Mouse (Mus musculus): ENCODE results near the gene Lamtor3. TPM values are rescaled to one million over a fixed set of nuclear protein-coding genes. Genes with fewer than 3 reads are reported as not detected.
"Not testable (repeated sequence)": the region's sequence is repeated elsewhere in the genome, so short reads cannot be mapped to it uniquely, and the experiment has no call there.

Lamtor3 gene
- polyA plus RNA-seq, 1 experiment = 48.7 TPM

DNA sequence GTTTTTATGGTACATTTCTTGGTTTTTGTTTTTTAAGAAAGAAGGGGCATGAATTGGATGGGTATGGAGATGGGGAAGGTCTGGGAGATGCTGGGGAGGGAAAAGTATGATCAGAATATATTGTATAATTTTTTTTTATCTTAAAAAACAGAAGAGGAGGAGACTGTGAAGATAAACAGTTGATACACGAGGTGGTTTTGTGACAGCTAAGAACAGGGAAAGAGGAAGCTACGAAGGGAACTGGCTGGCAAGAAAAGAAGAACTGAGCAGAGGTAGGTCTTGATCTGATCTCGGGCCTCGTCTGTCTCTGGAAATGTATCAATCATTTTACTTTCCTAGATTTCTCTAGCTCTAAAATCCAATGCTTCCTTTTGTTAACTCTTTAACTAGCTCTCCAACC is 29.2 kb downstream of the Lamtor3 start:
- H3K4me2 ChIP-seq (ENCODE audit: low read depth) = no peak overlapping the region
- TF ChIP-seq MAX (IDR thresholded peaks at IDR 0.05; ENCODE audit: low read depth) (no peak), MYOD1 (IDR thresholded peaks at IDR 0.05; ENCODE audit: control insufficient read depth in 1 of 3, insufficient read length in 2 of 3, low read depth in 2 of 3) (no peak), POLR2AphosphoS2 (IDR thresholded peaks at IDR 0.05; ENCODE audit: insufficient read length, low read depth) (no peak), POLR2A (IDR thresholded peaks at IDR 0.05; ENCODE audit: insufficient read length, low read depth) (no peak), TCF12 (IDR thresholded peaks at IDR 0.05; ENCODE audit: insufficient read depth, poor library complexity, severe bottlenecking) (no peak), E2F4 (IDR thresholded peaks at IDR 0.05; ENCODE audit: insufficient read depth) (no peak), CEBPB (IDR thresholded peaks at IDR 0.05; ENCODE audit: insufficient read depth, poor library complexity, severe bottlenecking) (no peak), MYOG (IDR thresholded peaks at IDR 0.05; ENCODE audit: control insufficient read depth in 1 of 3, insufficient read depth in 1 of 3, insufficient read length in 2 of 3, low read depth in 2 of 3) (no peak), REST (IDR thresholded peaks at IDR 0.05; ENCODE audit: insufficient read depth, insufficient read length) (no peak), SRF (IDR thresholded peaks at IDR 0.05; ENCODE audit: control insufficient read depth, insufficient read length, low read depth) (no peak), TCF3 (IDR thresholded peaks at IDR 0.05; ENCODE audit: insufficient read length, low read depth) (no peak), USF1 (IDR thresholded peaks at IDR 0.05; ENCODE audit: low read depth) (no peak)
- no peaks in the 10 kb centered on the region for H3K79me2 ChIP-seq (ENCODE audit: control insufficient read depth, insufficient read depth)
- no peak overlapping the region for H3K4me3 ChIP-seq
- H3K27me3 ChIP-seq (ENCODE audit: control insufficient read depth, insufficient read depth, insufficient read length) = no peaks in the 10 kb centered on the region
- no peak overlapping the region for H3ac ChIP-seq (ENCODE audit: control insufficient read depth, insufficient read length)
- no peaks in the 10 kb centered on the region for H3K36me3 ChIP-seq (ENCODE audit: control insufficient read depth, insufficient read depth)

- H3K79me2 ChIP-seq (ENCODE audit: control insufficient read depth, insufficient read depth) = no peaks in the 10 kb centered on the region
- no peaks in the 10 kb centered on the region for H3K27me3 ChIP-seq (ENCODE audit: control insufficient read depth, insufficient read depth, insufficient read length)
- no peak overlapping the region for H3K4me2 ChIP-seq (ENCODE audit: low read depth)
- no peaks in the 10 kb centered on the region for H3K36me3 ChIP-seq (ENCODE audit: control insufficient read depth, insufficient read depth)
- no peak overlapping the region for H3ac ChIP-seq (ENCODE audit: control insufficient read depth, insufficient read length)
- no peak for TF ChIP-seq POLR2A (IDR thresholded peaks at IDR 0.05; ENCODE audit: insufficient read length, low read depth)
- TF ChIP-seq MYOD1 (IDR thresholded peaks at IDR 0.05; ENCODE audit: control insufficient read depth in 1 of 3, insufficient read length in 2 of 3, low read depth in 2 of 3) = no peak
- TF ChIP-seq MAX (IDR thresholded peaks at IDR 0.05; ENCODE audit: low read depth) = no peak
- no peak for TF ChIP-seq TCF3 (IDR thresholded peaks at IDR 0.05; ENCODE audit: insufficient read length, low read depth)
- no peak overlapping the region for H3K4me3 ChIP-seq
Observed at GRCm38 (mm10) chr3:137950191-137950885, 32.0 kb downstream of the Lamtor3 start.

- H3K79me2 ChIP-seq (ENCODE audit: control insufficient read depth, insufficient read depth); H3K36me3 ChIP-seq (ENCODE audit: control insufficient read depth, insufficient read depth); H3ac ChIP-seq (ENCODE audit: control insufficient read depth, insufficient read length); H3K27me3 ChIP-seq (ENCODE audit: control insufficient read depth, insufficient read depth, insufficient read length); H3K4me3 ChIP-seq; H3K4me2 ChIP-seq (ENCODE audit: low read depth): not testable (repeated sequence)
Observed at GRCm38 (mm10) chr3:137951302-137951701, 33.0 kb downstream of the Lamtor3 start.

- no peaks in the 10 kb centered on the region for H3K79me2 ChIP-seq (ENCODE audit: control insufficient read depth, insufficient read depth)
- H3K4me3 ChIP-seq = no peak overlapping the region
- H3ac ChIP-seq (ENCODE audit: control insufficient read depth, insufficient read length) = no peak overlapping the region
- no peaks in the 10 kb centered on the region for H3K36me3 ChIP-seq (ENCODE audit: control insufficient read depth, insufficient read depth)
- no peaks in the 10 kb centered on the region for H3K27me3 ChIP-seq (ENCODE audit: control insufficient read depth, insufficient read depth, insufficient read length)
- TF ChIP-seq MYOD1 (IDR thresholded peaks at IDR 0.05; ENCODE audit: control insufficient read depth in 1 of 3, insufficient read length in 2 of 3, low read depth in 2 of 3) (no peak), E2F4 (IDR thresholded peaks at IDR 0.05; ENCODE audit: insufficient read depth) (no peak), POLR2A (IDR thresholded peaks at IDR 0.05; ENCODE audit: insufficient read length, low read depth) (no peak), POLR2AphosphoS2 (IDR thresholded peaks at IDR 0.05; ENCODE audit: insufficient read length, low read depth) (no peak), MYOG (IDR thresholded peaks at IDR 0.05; ENCODE audit: control insufficient read depth in 1 of 3, insufficient read depth in 1 of 3, insufficient read length in 2 of 3, low read depth in 2 of 3) (no peak)
- peak overlapping the region; percentile 46 for H3K4me2 ChIP-seq (ENCODE audit: low read depth)
Observed at GRCm38 (mm10) chr3:137951819-137952218, 33.5 kb downstream of the Lamtor3 start.

- Histone ChIP-seq H3K4me3 (no peak overlapping the region), H3K27me3 (ENCODE audit: control insufficient read depth, insufficient read depth, insufficient read length) (no peaks in the 10 kb centered on the region), H3K79me2 (ENCODE audit: control insufficient read depth, insufficient read depth) (no peaks in the 10 kb centered on the region), H3K36me3 (ENCODE audit: control insufficient read depth, insufficient read depth) (no peaks in the 10 kb centered on the region), H3ac (ENCODE audit: control insufficient read depth, insufficient read length) (no peak overlapping the region), H3K4me2 (ENCODE audit: low read depth) (peak overlapping the region; percentile 46)
- TF ChIP-seq POLR2AphosphoS2 (IDR thresholded peaks at IDR 0.05; ENCODE audit: insufficient read length, low read depth) = no peak
- peak in 2 of 3 experiments; percentile 71 to 84 for TF ChIP-seq MYOG (IDR thresholded peaks at IDR 0.05; ENCODE audit: control insufficient read depth in 1 of 3, insufficient read depth in 1 of 3, insufficient read length in 2 of 3, low read depth in 2 of 3)
- peak; percentile 18 to 93 (median 90) for TF ChIP-seq MYOD1 (IDR thresholded peaks at IDR 0.05; ENCODE audit: control insufficient read depth in 1 of 3, insufficient read length in 2 of 3, low read depth in 2 of 3)
- TF ChIP-seq CEBPB (IDR thresholded peaks at IDR 0.05; ENCODE audit: insufficient read depth, poor library complexity, severe bottlenecking) = no peak
Observed at GRCm38 (mm10) chr3:137952225-137952913, 34.1 kb downstream of the Lamtor3 start.
